ENCODE assay signal across 8 mouse cellular contexts in the genomic region with DNA sequence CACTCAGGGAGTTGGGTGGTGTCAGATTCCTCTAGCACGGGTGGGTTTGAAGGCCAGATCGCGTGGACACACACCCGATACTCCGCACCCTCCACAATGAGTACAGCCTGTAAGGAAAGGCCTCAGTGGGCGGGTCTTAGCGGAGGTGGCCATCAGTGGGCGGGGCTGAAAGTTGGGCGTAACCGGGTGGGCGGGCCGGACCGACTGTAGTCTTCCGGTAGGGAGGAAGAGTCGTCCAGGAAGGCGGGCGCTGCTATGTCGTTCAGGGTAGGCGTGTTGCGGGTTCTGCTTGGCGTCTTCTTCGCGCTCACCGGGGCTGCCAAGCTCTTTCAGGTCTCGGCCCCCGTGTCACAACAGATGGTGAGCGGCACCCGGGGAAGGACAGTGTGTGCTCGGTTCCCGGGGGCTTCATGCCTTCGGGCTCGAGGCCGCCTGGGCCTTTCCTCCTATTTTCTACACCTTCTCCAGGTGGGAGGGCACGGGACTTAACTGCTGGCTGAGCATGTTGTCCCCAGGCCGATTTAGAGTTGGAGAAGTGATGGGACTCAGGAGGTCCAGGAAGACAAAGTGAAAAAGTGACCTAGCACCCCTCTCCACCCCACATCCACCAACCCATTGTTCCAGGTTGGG. TPM values are rescaled to one million over a fixed set of nuclear protein-coding genes. Genes with fewer than 3 reads are reported as not detected.
A peak's percentile ranks its signal among the peaks of the same experiment; 100 is the strongest.
DNase-seq lines count a peak whose midpoint lies in the region; ATAC-seq lines count a peak whose summit lies in the region.

No protein-coding gene starts in this region.

- H3K4me3 ChIP-seq in hindbrain, embryonic 11.5 days (ENCODE audit: low read depth, low read length), result peak overlapping the region; percentile 68

- H3K27ac ChIP-seq in hindbrain, embryonic 11.5 days (ENCODE audit: low read depth, low read length), result no peak overlapping the region

- no peaks in the 10 kb centered on the region for H3K9me3 ChIP-seq in hindbrain, embryonic 11.5 days (ENCODE audit: control insufficient read depth, low read length)

- DNase-seq in Muller cell, postnatal 12 days (ENCODE audit: inconsistent ontology term), result peak; percentile 93
- peak; percentile 79 for DNase-seq in cerebellum, adult 9-11 months
- peak; percentile 4 to 53 for DNase-seq in frontal cortex, adult 2 months (ENCODE audit: extremely low spot score in 1 of 2, low spot score in 1 of 2)
- DNase-seq in hindbrain, embryonic 11.5 days (ENCODE audit: low spot score), result peak; percentile 93
- peak; percentile 65 to 71 for DNase-seq in layer of hippocampus, postnatal 10 days (ENCODE audit: low spot score in 2 of 2)
- DNase-seq in lung, postnatal 10 days, result peak; percentile 94
- DNase-seq in retina, adult 2 months (ENCODE audit: low read depth, low spot score), result peak; percentile 45
- peak; percentile 89 for DNase-seq in thymus, postnatal 36 days

- ATAC-seq in hindbrain, embryonic 11.5 days (ENCODE audit: low FRiP score), result peak; percentile 95

- H3K4me1 ChIP-seq in hindbrain, embryonic 11.5 days (replicated peaks; ENCODE audit: control insufficient read depth, insufficient read depth, low read length), result no peaks in the 10 kb centered on the region

- H3K27me3 ChIP-seq in hindbrain, embryonic 11.5 days (ENCODE audit: control insufficient read depth, insufficient read depth, low read length), result no peaks in the 10 kb centered on the region

- 0 out of 2 replicates have a peak, but pooled peaks cover 2% of the 10 kb centered on the region for H3K36me3 ChIP-seq in hindbrain, embryonic 11.5 days (ENCODE audit: control insufficient read depth, insufficient read depth, low read length)

- H3K9ac ChIP-seq in hindbrain, embryonic 11.5 days (ENCODE audit: low read depth, low read length), result peak overlapping the region; percentile 81

- WGBS in hindbrain, embryonic 11.5 days, result 1% methylated on average over 34 of the region's 35 CpGs

- peak overlapping the region; percentile 70 for H3K4me2 ChIP-seq in hindbrain, embryonic 11.5 days (replicated peaks; ENCODE audit: low read depth, low read length)

RNA-seq across cellular contexts. Expression of a gene that starts 2.5 kb away (rescaled TPM):
- polyA plus RNA-seq in frontal cortex, adult 2 months (2012; rRNA removed), result 10.6 and 11.3 TPM in 2 replicates
- polyA plus RNA-seq in hindbrain, embryonic 11.5 days (2014; fragmentation: Nextera tagmentation; extraction: Ambion mirVana), result 14.0 and 14.2 TPM in 2 replicates
- total RNA-seq in layer of hippocampus, postnatal 10 days (2021), result 1 to 10 TPM; 3.0 to 3.7 TPM

RNA-seq across cellular contexts. Expression of a gene that starts 43.1 kb away (rescaled TPM):
- polyA plus RNA-seq in frontal cortex, adult 2 months (2012; rRNA removed), result 163 and 186 TPM in 2 replicates
- 6.7 and 7.1 TPM in 2 replicates for polyA plus RNA-seq in hindbrain, embryonic 11.5 days (2014; fragmentation: Nextera tagmentation; extraction: Ambion mirVana)
- 100 to 1,000 TPM; 218 to 228 TPM for total RNA-seq in layer of hippocampus, postnatal 10 days (2021)

RNA-seq across cellular contexts. Expression of a gene that starts 48.8 kb away (rescaled TPM):
- 42.2 and 44.6 TPM in 2 replicates for polyA plus RNA-seq in frontal cortex, adult 2 months (2012; rRNA removed)
- polyA plus RNA-seq in hindbrain, embryonic 11.5 days (2014; fragmentation: Nextera tagmentation; extraction: Ambion mirVana), result 27.5 and 31.3 TPM in 2 replicates
- 10 to 100 TPM; 30.5 to 31.8 TPM for total RNA-seq in layer of hippocampus, postnatal 10 days (2021)

Comparison
In these comparisons a context has a peak if more than half of its experiments do, and no peak if none do; other contexts are left out.
1. DNase-seq: peak in every context shown above with its lines; median percentile 94 in lung, postnatal 10 days; 93 in Muller cell, postnatal 12 days; 93 in hindbrain, embryonic 11.5 days; 89 in thymus, postnatal 36 days; 79 in cerebellum, adult 9-11 months; 68 in layer of hippocampus, postnatal 10 days; 45 in retina, adult 2 months; 28 in frontal cortex, adult 2 months.
2. RNA of a gene that starts 43.1 kb away (polyA plus RNA-seq): 163 to 186 TPM in frontal cortex, adult 2 months; 6.7 to 7.1 TPM in hindbrain, embryonic 11.5 days; every median in the first group is over 10 times any median in the second.